Mouse (Mus musculus) MEL (cell line): Measurements from ENCODE around the gene Slc7a4. TPM values are rescaled to one million over a fixed set of nuclear protein-coding genes. Genes with fewer than 3 reads are reported as not detected.

Source experiments
- DNase-seq: peaks from one replicate; pipeline ENCODE4 v3.0.0; 2011; ENCODE audit warnings: low read depth, low spot score
- H3K27ac ChIP-seq: 2 replicates; pipeline ENCODE4 v1.5.1; 2012; ENCODE audit warnings: low read depth, mild to moderate bottlenecking, control low read depth, low read length, moderate library complexity; ENCODE audit not compliant: control insufficient read depth
- H3K27me3 ChIP-seq, 2 experiments: fragments of 150-350 bp in 1 of 2; sonication (generic) in 1 of 2; 2 replicates each; pipeline ENCODE4 v1.6.1; 2012; ENCODE audit warnings: low read length in 2 of 2, mild to moderate bottlenecking in 2 of 2, improper control_type of control experiment in 1 of 2, moderate library complexity in 1 of 2; ENCODE audit not compliant: insufficient read depth in 2 of 2, control insufficient read depth in 1 of 2
- H3K36me3 ChIP-seq, 2 experiments: 2 replicates each; pipeline ENCODE4 v1.6.1; 2012 to 2014; ENCODE audit warnings: low read length in 2 of 2, improper control_type of control experiment in 1 of 2, inconsistent platforms in 1 of 2, mild to moderate bottlenecking in 1 of 2; ENCODE audit not compliant: insufficient read depth in 2 of 2, control insufficient read depth in 1 of 2
- H3K4me1 ChIP-seq, 2 experiments: fragments of 150-350 bp in 1 of 2; sonication (generic) in 1 of 2; 2 replicates each; pipeline ENCODE4 v1.6.1; 2012; ENCODE audit warnings: low read length in 2 of 2, improper control_type of control experiment in 1 of 2, mild to moderate bottlenecking in 1 of 2; ENCODE audit not compliant: insufficient read depth in 2 of 2, control insufficient read depth in 1 of 2
- H3K4me3 ChIP-seq, 2 experiments: fragments of 150-350 bp in 1 of 2; sonication (generic) in 1 of 2; 2 replicates each; pipeline ENCODE4 v1.5.1; 2012; ENCODE audit warnings: low read depth in 2 of 2, low read length in 2 of 2, mild to moderate bottlenecking in 2 of 2, moderate library complexity in 2 of 2, control low read depth in 1 of 2, improper control_type of control experiment in 1 of 2; ENCODE audit not compliant: control insufficient read depth in 1 of 2, insufficient read depth in 1 of 2
- H3K79me2 ChIP-seq: 2 replicates; pipeline ENCODE4 v1.6.1; 2012; ENCODE audit warnings: mild to moderate bottlenecking, low read length, moderate library complexity; ENCODE audit not compliant: control insufficient read depth, poor library complexity, insufficient read depth
- H3K9ac ChIP-seq: 2 replicates; pipeline ENCODE4 v1.6.1; 2012; ENCODE audit warnings: low read depth, mild to moderate bottlenecking, control low read depth, low read length, moderate library complexity; ENCODE audit not compliant: control insufficient read depth, poor library complexity, severe bottlenecking
- H3K9me3 ChIP-seq: fragments of 150-350 bp; sonication (generic); replicated peaks from 2 replicates; pipeline ENCODE4 v1.6.1; 2012; ENCODE audit warnings: mild to moderate bottlenecking, low read length, improper control_type of control experiment, moderate library complexity; ENCODE audit not compliant: insufficient read depth
- CHD1 ChIP-seq: IDR thresholded peaks from 2 replicates; pipeline ENCODE4 v1.6.1; 2012; ENCODE audit warnings: low read depth, mild to moderate bottlenecking, inconsistent platforms, low read length, improper control_type of control experiment
- ELF1 ChIP-seq: IDR thresholded peaks from 2 replicates; pipeline ENCODE4 v1.6.1; 2014; ENCODE audit warnings: low read depth, mild to moderate bottlenecking, inconsistent platforms, low read length, improper control_type of control experiment, moderate library complexity
- EP300 ChIP-seq, 2 experiments: IDR thresholded peaks; 2 replicates each; pipeline ENCODE4 v1.6.1; 2011; ENCODE audit warnings: improper control_type of control experiment in 2 of 2, low read length in 2 of 2, low read depth in 1 of 2, mild to moderate bottlenecking in 1 of 2
- HCFC1 ChIP-seq: IDR thresholded peaks from 2 replicates; pipeline ENCODE4 v1.6.1; 2012; ENCODE audit warnings: low read depth, mild to moderate bottlenecking, inconsistent platforms, low read length, improper control_type of control experiment, moderate library complexity
- JUND ChIP-seq: IDR thresholded peaks from 2 replicates; pipeline ENCODE4 v1.6.1; 2011; ENCODE audit warnings: low read depth, mild to moderate bottlenecking, improper control_type of control experiment, low read length
- KAT2A ChIP-seq: conservative IDR thresholded peaks from 2 replicates; pipeline ENCODE4 v1.6.1; 2012; ENCODE audit warnings: low read depth, low read length, improper control_type of control experiment, inconsistent platforms
- MEF2A ChIP-seq: IDR thresholded peaks from 2 replicates; pipeline ENCODE4 v1.6.1; 2014; ENCODE audit warnings: low read depth, mild to moderate bottlenecking, inconsistent platforms, low read length, improper control_type of control experiment; ENCODE audit not compliant: poor library complexity, insufficient replicate concordance, severe bottlenecking; ENCODE audit errors: extremely low read depth
- MXI1 ChIP-seq: IDR thresholded peaks from 2 replicates; pipeline ENCODE4 v1.6.1; 2011; ENCODE audit warnings: mild to moderate bottlenecking, low read depth, low read length, improper control_type of control experiment
- MYB ChIP-seq: IDR thresholded peaks from 2 replicates; pipeline ENCODE4 v1.6.1; 2011; ENCODE audit warnings: mild to moderate bottlenecking, low read depth, low read length, improper control_type of control experiment
- POLR2AphosphoS5 ChIP-seq: IDR thresholded peaks from 2 replicates; pipeline ENCODE4 v1.6.1; 2012; ENCODE audit warnings: low read depth, borderline replicate concordance, mild to moderate bottlenecking, inconsistent platforms, low read length, moderate library complexity, mixed read lengths
- TCF12 ChIP-seq: IDR thresholded peaks from 2 replicates; pipeline ENCODE4 v1.6.1; 2014; ENCODE audit warnings: low read depth, mild to moderate bottlenecking, inconsistent platforms, low read length, improper control_type of control experiment, moderate library complexity
- UBTF ChIP-seq: IDR thresholded peaks from 2 replicates; pipeline ENCODE4 v1.6.1; 2012; ENCODE audit warnings: low read depth, mild to moderate bottlenecking, inconsistent platforms, low read length, improper control_type of control experiment, moderate library complexity, borderline replicate concordance; ENCODE audit not compliant: insufficient read depth
- USF1 ChIP-seq: IDR thresholded peaks from 2 replicates; pipeline ENCODE4 v1.6.1; 2014; ENCODE audit warnings: low read depth, mild to moderate bottlenecking, inconsistent platforms, low read length, improper control_type of control experiment, moderate library complexity
- USF2 ChIP-seq, 2 experiments: IDR thresholded peaks; 2 replicates each; pipeline ENCODE4 v1.6.1; 2011 to 2012; ENCODE audit warnings: improper control_type of control experiment in 2 of 2, low read length in 2 of 2, borderline replicate concordance in 1 of 2, inconsistent platforms in 1 of 2, low read depth in 1 of 2, mild to moderate bottlenecking in 1 of 2; ENCODE audit not compliant: insufficient read depth in 1 of 2
- ZNF384 ChIP-seq: IDR thresholded peaks from 2 replicates; pipeline ENCODE4 v1.6.1; 2012; ENCODE audit warnings: low read depth, mild to moderate bottlenecking, inconsistent platforms, low read length, improper control_type of control experiment
- polyA plus RNA-seq, 2 experiments: library from polyadenylated mRNA; stranded (reverse) in 1 of 2; unstranded in 1 of 2; fragments of >175 nt in 1 of 2; fragments of >200 nt in 1 of 2; gene quantifications; 2 replicates each; pipeline versions ENCODE4 v1.2.1 to v1.2.4; 2012; ENCODE audit warnings: low replicate concordance in 2 of 2, low read depth in 1 of 2; ENCODE audit not compliant: insufficient read length in 2 of 2, insufficient read depth in 1 of 2, missing spikeins in 1 of 2
- total RNA-seq: library from RNA; depleted of rRNA; stranded (reverse); fragments of 300-350 nt; gene quantifications from 2 replicates; pipeline ENCODE4 v1.2.3, GENCODE M21; 2012

Gene Slc7a4
- total and polyA plus RNA-seq, 3 experiments: 23.1 to 23.6 TPM; not detected in 1

- Histone ChIP-seq H3K4me3 (no peak overlapping the region), H3K4me1 (peaks cover 6 to 21% of the 10 kb centered on the region in 2 experiments), H3K9me3 (no peaks in the 10 kb centered on the region), H3K27ac (no peak overlapping the region), H3K27me3 (peaks cover 0 to under 1% of the 10 kb centered on the region in 2 experiments; a peak in 1 of 4 replicates), H3K79me2 (no peaks in the 10 kb centered on the region), H3K9ac (no peak overlapping the region), H3K36me3 (peaks cover 0 to 10% of the 10 kb centered on the region in 2 experiments; a peak in 2 of 4 replicates)
- no peak for TF ChIP-seq HCFC1
- no peak for TF ChIP-seq TCF12
- DNase-seq: no peak
These were observed 30.2 kb downstream of the Slc7a4 start for GRCm38 (mm10) chr16:17552837-17553236.

- no peaks in the 10 kb centered on the region for H3K9me3 ChIP-seq
- H3K4me3 ChIP-seq: no peak overlapping the region
- no peak for DNase-seq
- no peaks in the 10 kb centered on the region for H3K36me3 ChIP-seq
- TF ChIP-seq UBTF (no peak), JUND (no peak), USF1 (no peak), POLR2AphosphoS5 (no peak), CHD1 (no peak), ZNF384 (no peak), EP300 (IDR thresholded peaks at IDR 0.05; ENCODE audit: low read depth in 1 of 2, low read length in 2 of 2) (no peak), MYB (no peak), MEF2A (no peak), ELF1 (no peak), MXI1 (no peak), USF2 (IDR thresholded peaks at IDR 0.05; ENCODE audit: borderline replicate concordance in 1 of 2, insufficient read depth in 1 of 2, low read depth in 1 of 2, low read length in 2 of 2) (no peak), KAT2A (no peak)
- peaks cover 15 to 24% of the 10 kb centered on the region in 2 experiments for H3K27me3 ChIP-seq
- H3K79me2 ChIP-seq: no peaks in the 10 kb centered on the region
- H3K9ac ChIP-seq: no peak overlapping the region
- no peak overlapping the region for H3K27ac ChIP-seq
- H3K4me1 ChIP-seq: no peaks in the 10 kb centered on the region
These were observed 40.4 kb downstream of the Slc7a4 start for GRCm38 (mm10) chr16:17542632-17543031.
